15 mouse cellular contexts compared by ENCODE assay signal in the genomic region with DNA sequence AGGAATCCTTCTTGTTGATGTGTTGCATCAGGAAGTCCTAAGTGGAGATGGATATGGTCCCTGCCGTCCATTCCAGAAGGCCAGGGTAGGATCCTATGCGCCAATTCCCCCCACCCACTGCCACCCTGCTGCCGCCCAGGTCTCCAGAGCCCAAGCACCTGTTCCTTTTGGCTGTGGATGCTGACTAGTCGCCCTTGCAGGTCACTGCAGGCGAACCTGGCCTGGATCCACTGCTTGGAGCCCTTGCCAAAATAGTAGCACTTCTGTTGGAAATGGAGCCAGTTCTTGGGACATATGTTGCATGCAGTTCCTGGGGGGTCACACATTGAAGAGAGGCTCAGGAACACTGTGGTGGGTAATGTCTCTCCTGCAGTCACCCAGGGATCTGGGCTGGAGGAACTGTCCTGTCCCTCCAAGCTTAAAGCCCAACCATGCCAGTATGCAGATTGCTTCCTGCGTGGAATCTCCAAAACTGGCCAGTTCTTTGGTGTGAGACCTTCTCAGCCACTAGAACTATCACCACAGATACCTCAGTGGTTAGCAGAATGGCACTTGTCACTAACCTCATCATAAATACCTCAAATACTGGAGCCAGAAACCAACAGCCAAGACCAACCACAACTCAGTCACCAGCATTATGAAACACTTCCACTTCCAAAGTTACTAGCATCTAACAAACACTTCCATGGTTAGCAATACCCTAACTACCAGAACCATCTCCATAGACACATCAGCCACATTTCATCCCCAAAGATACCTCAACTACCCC. TPM values are rescaled to one million over a fixed set of nuclear protein-coding genes. Genes with fewer than 3 reads are reported as not detected.
A peak's percentile ranks its signal among the peaks of the same experiment; 100 is the strongest.
DNase-seq lines count a peak whose midpoint lies in the region; ATAC-seq lines count a peak whose summit lies in the region.
"Had no signal": no experiment of that assay in that cellular context is flagged by ENCODE, and none has a peak within 500 bp of the region (broad histone marks: within the 10 kb centered on the region; RNA-seq: fewer than 3 reads in every experiment).

No protein-coding gene starts in this region.

- peak; percentile 90 for DNase-seq in heart, adult 11 months
- DNase-seq in heart, adult 18-20 months: no peak
- DNase-seq in 416B (ENCODE audit: low read depth): peak; percentile 56
- peak; percentile 77 to 78 for DNase-seq in cerebellum, adult 18-20 months
- no peak for DNase-seq in urinary bladder, adult 18-20 months (ENCODE audit: low spot score in 2 of 2)
- no peak for DNase-seq in retina, postnatal 1 day
- DNase-seq: heart, postnatal 36 days; liver, embryonic 13.5 days; thymus, postnatal 14 days had no signal

- peak; percentile 51 for ATAC-seq in common myeloid progenitor, adult 5-6 weeks (replicated peaks; ENCODE audit: low read depth, poor library complexity, severe bottlenecking)

RNA-seq across cellular contexts. Expression of gene Trappc5, which starts 7.5 kb away (rescaled TPM):
- total RNA-seq in heart, adult 18-20 months (2021): 10 to 100 TPM; 20.0 to 21.2 TPM
- total RNA-seq in common myeloid progenitor, adult 5-6 weeks (2017): 34.9 and 42.9 TPM in 2 replicates

RNA-seq across cellular contexts. Expression of gene Fcer2a, which starts 10.4 kb away (rescaled TPM):
- 1 to 10 TPM in 1 of 2 experiments, not detected in 1; 3.4 TPM for total RNA-seq in heart, adult 18-20 months (2021)
- total RNA-seq in common myeloid progenitor, adult 5-6 weeks (2017): not detected in 2 replicates
- total RNA-seq: adrenal gland, postnatal 36 days; G1E; layer of hippocampus, postnatal 25 days had no signal

RNA-seq across cellular contexts. Expression of gene Fcor, which starts 11.4 kb away (rescaled TPM):
- 1 to 10 TPM in 1 of 2 experiments, under 1 TPM in 1; 0.82 to 7.1 TPM for total RNA-seq in heart, adult 18-20 months (2021)
- 0.87 and 1.4 TPM in 2 replicates for total RNA-seq in common myeloid progenitor, adult 5-6 weeks (2017)
- total RNA-seq: G1E had no signal

RNA-seq across cellular contexts. Expression of gene Mcemp1, which starts 18.0 kb away (rescaled TPM):
- total RNA-seq in heart, adult 18-20 months (2021): under 1 TPM; 0.30 to 0.49 TPM
- 0.27 and 0.68 TPM in 2 replicates for total RNA-seq in common myeloid progenitor, adult 5-6 weeks (2017)
- total RNA-seq: layer of hippocampus, postnatal 25 days; megakaryocyte-erythroid progenitor cell, adult 5-6 weeks had no signal

RNA-seq across cellular contexts. Expression of gene Retn, which starts 28.0 kb away (rescaled TPM):
- total RNA-seq in heart, adult 18-20 months (2021): 10 to 100 TPM in 1 of 2 experiments, 1 to 10 TPM in 1; 5.1 to 17.7 TPM
- not detected in 2 replicates for total RNA-seq in common myeloid progenitor, adult 5-6 weeks (2017)
- total RNA-seq: G1E; megakaryocyte-erythroid progenitor cell, adult 5-6 weeks; monocyte, adult 5-6 weeks had no signal

Comparison
In these comparisons a context has a peak if more than half of its experiments do, and no peak if none do; other contexts are left out.
1. DNase-seq: peak in heart, adult 11 months (single experiment), 416B (single experiment) and cerebellum, adult 18-20 months (2 of 2); none in heart, adult 18-20 months (0 of 2), urinary bladder, adult 18-20 months (0 of 2) and retina, postnatal 1 day (single experiment).